Mouse (Mus musculus) embryonic facial prominence, embryonic 11.5 days (tissue): ENCODE measurements around the gene Ankrd13c. TPM values are rescaled to one million over a fixed set of nuclear protein-coding genes. Genes with fewer than 3 reads are reported as not detected.
"Not testable (repeated sequence)": the region's sequence is repeated elsewhere in the genome, so short reads cannot be mapped to it uniquely, and the experiment has no call there.

Experiments used
- ATAC-seq: fragments of 200-750 bp; cut with Nextera tagmentation; replicated peaks from 2 replicates; pipeline ENCODE4 v1.8.0; 2017; ENCODE audit warnings: low read depth; ENCODE audit not compliant: insufficient number of reproducible peaks, low FRiP score, low TSS enrichment
- DNase-seq: peaks from one replicate; pipeline ENCODE4 v3.0.0-alpha.2; 2015; ENCODE audit warnings: low spot score
- H3K27ac ChIP-seq: fragments of 300-500 bp; sonication (generic); replicated peaks from 2 replicates; pipeline ENCODE4 v1.5.1; 2014; ENCODE audit warnings: mild to moderate bottlenecking, low read depth, low read length, control low read depth
- H3K27me3 ChIP-seq: fragments of 300-500 bp; sonication (generic); 2 replicates; pipeline ENCODE4 v1.6.1; 2014; ENCODE audit warnings: mild to moderate bottlenecking, low read length, moderate library complexity, mixed read lengths; ENCODE audit not compliant: control insufficient read depth, insufficient read depth
- H3K36me3 ChIP-seq: fragments of 300-500 bp; sonication (generic); replicated peaks from 2 replicates; pipeline ENCODE4 v1.6.1; 2014; ENCODE audit warnings: low read depth, mild to moderate bottlenecking, low read length, moderate library complexity, mixed read lengths; ENCODE audit not compliant: control insufficient read depth, insufficient read depth
- H3K4me1 ChIP-seq: fragments of 300-500 bp; sonication (generic); 2 replicates; pipeline ENCODE4 v1.6.1; 2014; ENCODE audit warnings: low read length, mixed read lengths; ENCODE audit not compliant: control insufficient read depth, insufficient read depth
- H3K4me2 ChIP-seq: fragments of 300-500 bp; sonication (generic); 2 replicates; pipeline ENCODE4 v1.6.1; 2014; ENCODE audit warnings: low read depth, mild to moderate bottlenecking, control low read depth, low read length, moderate library complexity
- H3K4me3 ChIP-seq: fragments of 300-500 bp; sonication (generic); 2 replicates; pipeline ENCODE4 v1.5.1; 2014; ENCODE audit warnings: low read depth, low read length, control low read depth
- H3K9ac ChIP-seq: fragments of 300-500 bp; sonication (generic); replicated peaks from 2 replicates; pipeline ENCODE4 v1.6.1; 2014; ENCODE audit warnings: mild to moderate bottlenecking, control low read depth, low read length
- H3K9me3 ChIP-seq: fragments of 300-500 bp; sonication (generic); replicated peaks from 2 replicates; pipeline ENCODE4 v1.6.1; 2016; ENCODE audit warnings: mild to moderate bottlenecking, low read length, inconsistent platforms, mixed read lengths; ENCODE audit not compliant: control insufficient read depth
- WGBS: fragments of 180-500 bp; shearing (Covaris S2); extraction: QIAGEN DNeasy Blood & Tissue Kit; methylation state at CpG from one replicate; pipeline ENCODE4 v1.1.7; 2014; 5-methylcytosine and 5-hydroxymethylcytosine counted together
- polyA plus RNA-seq: library from polyadenylated mRNA; unstranded; fragments of >200 nt; fragmentation: Nextera tagmentation; extraction: Ambion mirVana; gene quantifications from 2 replicates; pipeline ENCODE4 v1.2.1, GENCODE M21; 2014

Gene Ankrd13c
- polyA plus RNA-seq, 1 experiment from 2014 or later, result 15.9 TPM

GRCm38 (mm10) chr3:157932074-157932473, 15.0 kb upstream of the Ankrd13c start:
- Histone ChIP-seq H3K4me3 (no peak overlapping the region), H3K4me2 (no peak overlapping the region), H3K27ac (no peak overlapping the region), H3K36me3 (no peaks in the 10 kb centered on the region), H3K27me3 (no peaks in the 10 kb centered on the region), H3K4me1 (no peaks in the 10 kb centered on the region), H3K9me3 (no peaks in the 10 kb centered on the region), H3K9ac (no peak overlapping the region)
- 54% methylated on average over 3 of the region's 3 CpGs for WGBS
- no peak for DNase-seq
- ATAC-seq, result no peak

DNA sequence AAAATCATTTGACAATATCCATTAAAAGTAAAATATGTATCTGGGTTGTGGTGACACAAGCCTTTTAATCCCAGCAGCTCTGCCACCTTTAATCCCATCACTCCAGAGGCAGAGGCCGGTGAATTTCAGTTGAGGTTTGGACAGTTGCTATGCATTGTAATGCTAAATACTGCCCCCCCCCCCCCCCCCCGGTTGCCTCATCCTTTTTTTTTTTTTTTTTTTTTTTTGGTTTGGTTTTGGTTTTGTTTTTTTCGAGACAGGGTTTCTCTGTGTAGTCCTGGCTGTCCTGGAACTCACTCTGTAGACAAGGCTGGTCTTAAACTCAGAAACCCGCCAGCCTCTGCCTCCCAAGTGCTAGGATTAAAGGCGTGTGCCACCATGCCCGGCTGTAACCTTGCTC, 13.8 kb upstream of the Ankrd13c start:
- not testable (repeated sequence) for DNase-seq, H3K4me3 ChIP-seq, H3K9ac ChIP-seq, H3K4me2 ChIP-seq, ATAC-seq, H3K9me3 ChIP-seq, H3K4me1 ChIP-seq, H3K36me3 ChIP-seq, H3K27me3 ChIP-seq, H3K27ac ChIP-seq
- 80% methylated on average over 5 of the region's 6 CpGs for WGBS

DNA sequence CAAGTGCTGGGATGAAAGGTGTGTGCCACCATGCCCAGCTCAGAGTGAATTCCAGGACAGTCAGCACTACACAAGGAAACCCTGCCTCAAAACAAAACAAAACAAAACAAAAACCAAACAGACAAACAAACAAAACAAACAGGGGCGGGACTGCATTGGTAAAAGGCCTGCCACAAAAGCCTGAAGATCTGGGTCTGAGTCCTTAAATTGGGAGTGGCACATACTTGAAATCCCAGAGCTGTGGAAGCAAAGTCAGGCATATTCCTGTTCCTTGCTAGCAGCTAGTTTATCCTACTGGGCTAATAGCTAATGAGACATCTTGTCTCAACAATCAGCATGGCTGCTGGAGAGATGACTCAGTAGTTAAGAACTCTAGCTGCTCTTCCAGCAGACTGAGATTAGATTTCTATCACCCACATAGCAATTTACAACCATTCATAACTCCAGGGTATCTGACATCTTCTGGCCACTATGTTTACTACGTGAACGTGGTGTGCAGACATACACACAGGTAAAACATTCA, 12.7 kb upstream of the Ankrd13c start:
- 82% methylated on average over 3 of the region's 3 CpGs for WGBS
- no peak for ATAC-seq
- no peak overlapping the region for H3K4me3 ChIP-seq

GRCm38 (mm10) chr3:157938585-157938984, 8.5 kb upstream of the Ankrd13c start:
- Histone ChIP-seq H3K9ac (no peak overlapping the region), H3K4me2 (no peak overlapping the region), H3K27ac (no peak overlapping the region), H3K9me3 (no peaks in the 10 kb centered on the region), H3K4me1 (no peaks in the 10 kb centered on the region), H3K4me3 (no peak overlapping the region), H3K36me3 (no peaks in the 10 kb centered on the region), H3K27me3 (no peaks in the 10 kb centered on the region)
- DNase-seq (no peak), ATAC-seq (no peak)
- WGBS, result 81% methylated on average over 2 of the region's 2 CpGs

More for the DNA sequence above, 12.7 kb upstream of the Ankrd13c start:
- no peak for DNase-seq
- no peak overlapping the region for H3K4me2 ChIP-seq
- no peaks in the 10 kb centered on the region for H3K9me3 ChIP-seq
- H3K27ac ChIP-seq, result no peak overlapping the region
- no peak overlapping the region for H3K9ac ChIP-seq
- no peaks in the 10 kb centered on the region for H3K4me1 ChIP-seq
- no peaks in the 10 kb centered on the region for H3K36me3 ChIP-seq
- H3K27me3 ChIP-seq, result no peaks in the 10 kb centered on the region

- Histone ChIP-seq H3K36me3 (no peaks in the 10 kb centered on the region), H3K4me2 (peak overlapping the region; percentile 79), H3K4me1 (no peaks in the 10 kb centered on the region), H3K9ac (peak overlapping the region; percentile 94), H3K9me3 (no peaks in the 10 kb centered on the region), H3K4me3 (peak overlapping the region; percentile 96), H3K27ac (peak overlapping the region; percentile 93), H3K27me3 (no peaks in the 10 kb centered on the region)
- ATAC-seq (peak; percentile 56), DNase-seq (peak; percentile 25)
- WGBS, result under 1% methylated on average over 93 of the region's 93 CpGs
Observed at GRCm38 (mm10) chr3:157947383-157948280, 593 bp downstream of the Ankrd13c start.

DNA sequence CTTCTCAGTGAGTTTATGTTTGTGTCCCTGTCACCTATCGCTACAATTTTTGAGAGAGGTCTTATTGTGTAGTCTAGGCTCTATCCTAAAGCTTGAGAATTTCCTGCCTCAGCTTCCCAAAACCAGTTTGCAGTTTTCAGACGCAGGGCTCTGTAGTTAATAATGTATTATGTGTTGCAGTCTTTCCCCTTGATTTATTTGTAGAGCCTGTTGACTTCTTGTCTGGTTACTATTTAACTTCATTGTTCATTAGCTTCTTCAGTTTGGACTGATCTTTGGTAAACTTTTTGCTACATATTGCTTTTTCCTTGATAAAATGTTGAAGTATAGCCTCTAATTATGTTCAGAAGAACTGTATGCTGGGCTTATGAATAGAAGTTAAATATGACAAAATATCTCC, 5.7 kb downstream of the Ankrd13c start:
- Histone ChIP-seq H3K9ac (no peak overlapping the region), H3K36me3 (no peaks in the 10 kb centered on the region), H3K4me1 (no peaks in the 10 kb centered on the region), H3K4me2 (no peak overlapping the region), H3K27ac (no peak overlapping the region), H3K27me3 (no peaks in the 10 kb centered on the region), H3K4me3 (no peak overlapping the region), H3K9me3 (no peaks in the 10 kb centered on the region)
- WGBS, result 94% methylated on average over 2 of the region's 2 CpGs
- DNase-seq, result no peak
- no peak for ATAC-seq

DNA sequence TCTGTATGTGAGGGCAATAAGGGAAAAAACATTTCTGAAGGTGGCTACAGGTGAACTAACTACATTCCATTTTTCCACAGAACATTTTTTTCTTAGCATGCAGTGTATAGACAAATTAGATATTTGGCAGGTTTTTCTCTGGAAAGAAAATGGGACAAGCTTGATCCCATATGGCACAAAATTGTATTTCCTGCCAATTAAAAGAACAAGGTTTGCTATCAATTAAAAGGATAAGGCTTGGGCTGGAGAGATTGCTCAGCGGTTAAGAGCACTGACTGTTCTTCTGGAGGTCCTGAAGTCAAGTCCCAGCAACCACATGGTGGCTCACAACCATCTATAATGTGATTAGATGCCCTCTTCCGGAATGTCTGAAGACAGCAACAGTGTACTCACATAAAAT, 8.4 kb downstream of the Ankrd13c start:
- H3K36me3 ChIP-seq, result no peaks in the 10 kb centered on the region
- no peaks in the 10 kb centered on the region for H3K9me3 ChIP-seq
- no peaks in the 10 kb centered on the region for H3K4me1 ChIP-seq
- H3K4me2 ChIP-seq, result no peak overlapping the region
- no peak overlapping the region for H3K27ac ChIP-seq
- no peaks in the 10 kb centered on the region for H3K27me3 ChIP-seq
- H3K9ac ChIP-seq, result no peak overlapping the region
- ATAC-seq, result no peak
- no peak for DNase-seq
- 77% methylated on average over 2 of the region's 2 CpGs for WGBS
- no peak overlapping the region for H3K4me3 ChIP-seq

DNA sequence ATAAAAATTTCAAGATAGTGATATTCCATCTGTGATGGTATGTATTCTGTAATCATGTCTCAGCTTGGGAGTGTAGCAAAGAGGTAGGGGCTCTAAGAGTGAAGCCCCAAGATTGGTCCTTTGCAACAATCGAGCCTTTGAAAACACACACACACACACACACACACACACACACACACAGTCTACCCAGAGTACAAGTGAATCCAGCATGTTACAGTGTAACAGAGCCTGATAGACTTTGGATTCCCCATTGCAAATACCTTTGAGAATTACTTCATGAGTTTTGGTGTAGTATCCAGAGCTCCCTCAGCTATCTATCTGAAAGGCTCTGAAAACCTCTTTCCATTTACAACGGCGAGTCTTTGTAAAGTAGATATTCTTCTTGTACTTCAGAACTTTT, 9.2 kb downstream of the Ankrd13c start:
- ATAC-seq (no peak), DNase-seq (no peak)
- no peak overlapping the region for H3K27ac ChIP-seq
- H3K4me3 ChIP-seq, result no peak overlapping the region
- 93% methylated on average over 3 of the region's 3 CpGs for WGBS
- H3K27me3 ChIP-seq, result no peaks in the 10 kb centered on the region
- H3K4me2 ChIP-seq, result no peak overlapping the region
- no peaks in the 10 kb centered on the region for H3K4me1 ChIP-seq
- H3K36me3 ChIP-seq, result no peaks in the 10 kb centered on the region
- H3K9me3 ChIP-seq, result no peaks in the 10 kb centered on the region
- H3K9ac ChIP-seq, result no peak overlapping the region
